Mouse (Mus musculus) liver, embryonic 14.5 days (tissue): ENCODE measurements around the gene Ubxn6. TPM values are rescaled to one million over a fixed set of nuclear protein-coding genes. Genes with fewer than 3 reads are reported as not detected.

Source experiments
- ATAC-seq: fragments of 200-750 bp; cut with Nextera tagmentation; 2 replicates; pipeline ENCODE4 v1.8.0; 2017; ENCODE audit warnings: moderate number of reproducible peaks, mild to moderate bottlenecking, moderate library complexity; ENCODE audit not compliant: insufficient read depth
- DNase-seq, 3 experiments: peaks; one replicate each; pipeline ENCODE4 v3.0.0-alpha.2; 2012 to 2013; ENCODE audit warnings: low read depth in 3 of 3, low spot score in 3 of 3
- H3K27ac ChIP-seq: fragments of 300-500 bp; sonication (generic); 2 replicates; pipeline ENCODE4 v1.5.1; 2014; ENCODE audit warnings: moderate library complexity, mild to moderate bottlenecking, control low read depth, inconsistent platforms
- H3K27me3 ChIP-seq: fragments of 300-500 bp; sonication (generic); 2 replicates; pipeline ENCODE4 v1.6.1; 2014; ENCODE audit warnings: mild to moderate bottlenecking, low read length, moderate library complexity; ENCODE audit not compliant: control insufficient read depth, insufficient read depth
- H3K36me3 ChIP-seq: fragments of 300-500 bp; sonication (generic); replicated peaks from 2 replicates; pipeline ENCODE4 v1.6.1; 2014; ENCODE audit warnings: low read depth; ENCODE audit not compliant: control insufficient read depth, insufficient read depth
- H3K4me1 ChIP-seq, 2 experiments: fragments of 200-500 bp in 1 of 2; fragments of 300-500 bp in 1 of 2; sonication (generic) in 1 of 2; replicated peaks; 2 replicates each; pipeline ENCODE4 v1.6.1; 2012 to 2014; ENCODE audit warnings: antibody characterized with exemption in 1 of 2, inconsistent platforms in 1 of 2, low read length in 1 of 2; ENCODE audit not compliant: control insufficient read depth in 2 of 2, insufficient read depth in 2 of 2
- H3K4me2 ChIP-seq: fragments of 300-500 bp; sonication (generic); 2 replicates; pipeline ENCODE4 v1.6.1; 2014; ENCODE audit warnings: low read depth, mild to moderate bottlenecking, control low read depth, moderate library complexity
- H3K4me3 ChIP-seq, 2 experiments: fragments of 200-500 bp in 1 of 2; fragments of 300-500 bp in 1 of 2; sonication (generic) in 1 of 2; 2 replicates each; pipeline ENCODE4 v1.5.1; 2012 to 2014; ENCODE audit warnings: low read depth in 2 of 2, low read length in 2 of 2, mild to moderate bottlenecking in 2 of 2, control low read depth in 1 of 2, inconsistent platforms in 1 of 2, moderate library complexity in 1 of 2; ENCODE audit not compliant: insufficient read depth in 1 of 2
- H3K9ac ChIP-seq: fragments of 300-500 bp; sonication (generic); replicated peaks from 2 replicates; pipeline ENCODE4 v1.6.1; 2014; ENCODE audit warnings: mild to moderate bottlenecking, control low read depth, moderate library complexity
- H3K9me3 ChIP-seq: fragments of 300-500 bp; sonication (generic); 2 replicates; pipeline ENCODE4 v1.6.1; 2016; ENCODE audit warnings: low read length, mixed read lengths; ENCODE audit not compliant: control insufficient read depth
- CTCF ChIP-seq: IDR thresholded peaks from 2 replicates; pipeline ENCODE4 v1.5.1; 2016; ENCODE audit warnings: antibody characterized with exemption, low read depth, control low read depth
- EP300 ChIP-seq: IDR thresholded peaks from 2 replicates; pipeline ENCODE4 v1.6.1; 2016; ENCODE audit warnings: antibody characterized with exemption, low read depth
- WGBS: fragments of 180-500 bp; shearing (Covaris S2); extraction: QIAGEN DNeasy Blood & Tissue Kit; methylation state at CpG from one replicate; pipeline ENCODE4 v1.1.7; 2014; ENCODE audit not compliant: insufficient replicate concordance; 5-methylcytosine and 5-hydroxymethylcytosine counted together
- polyA plus RNA-seq, 2 experiments: library from polyadenylated mRNA; depleted of rRNA in 1 of 2; stranded (reverse) in 1 of 2; unstranded in 1 of 2; fragments of >200 nt; fragmentation: Nextera tagmentation in 1 of 2; extraction: Ambion mirVana in 1 of 2; gene quantifications; 2 replicates each; pipeline versions ENCODE4 v1.2.1 to v1.2.3; 2012 to 2014

Ubxn6 gene
- polyA plus RNA-seq, 2 experiments = 7.3 to 10.8 TPM

DNA sequence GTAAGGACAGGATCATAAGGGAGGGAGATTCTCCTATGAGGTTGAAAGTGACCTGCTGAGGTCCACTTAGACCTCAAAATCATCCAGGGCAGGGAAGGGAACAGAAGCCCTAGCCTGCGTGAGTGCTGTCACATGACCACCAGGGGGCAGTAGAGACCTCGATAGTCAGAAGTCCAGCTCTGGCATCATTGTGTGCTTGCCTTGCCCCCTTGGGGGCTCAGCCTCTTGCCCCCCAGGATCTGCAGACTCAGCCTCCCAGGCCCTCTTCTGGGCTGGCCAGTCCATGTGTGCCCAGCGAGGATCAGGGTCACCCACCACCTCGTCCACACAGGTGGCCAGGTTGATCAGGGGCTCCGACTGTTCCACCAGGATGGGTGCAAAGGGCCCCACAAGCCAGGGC is 37.0 kb upstream of the Ubxn6 start:
- no peak; the same call in 1 of the 2 replicates for ATAC-seq
- Histone ChIP-seq H3K4me2 (no peak overlapping the region), H3K9ac (no peak overlapping the region), H3K27ac (no peak overlapping the region), H3K36me3 (no peaks in the 10 kb centered on the region), H3K9me3 (no peaks in the 10 kb centered on the region), H3K4me1 (no peaks in the 10 kb centered on the region), H3K4me3 (no peak overlapping the region), H3K27me3 (no peaks in the 10 kb centered on the region; the same call in 1 of the 2 replicates)
- peak; percentile 49 to 53 (median 52) for DNase-seq
- WGBS = 43% methylated on average over 5 of the region's 5 CpGs
- TF ChIP-seq EP300 (no peak), CTCF (peak; percentile 95)

DNA sequence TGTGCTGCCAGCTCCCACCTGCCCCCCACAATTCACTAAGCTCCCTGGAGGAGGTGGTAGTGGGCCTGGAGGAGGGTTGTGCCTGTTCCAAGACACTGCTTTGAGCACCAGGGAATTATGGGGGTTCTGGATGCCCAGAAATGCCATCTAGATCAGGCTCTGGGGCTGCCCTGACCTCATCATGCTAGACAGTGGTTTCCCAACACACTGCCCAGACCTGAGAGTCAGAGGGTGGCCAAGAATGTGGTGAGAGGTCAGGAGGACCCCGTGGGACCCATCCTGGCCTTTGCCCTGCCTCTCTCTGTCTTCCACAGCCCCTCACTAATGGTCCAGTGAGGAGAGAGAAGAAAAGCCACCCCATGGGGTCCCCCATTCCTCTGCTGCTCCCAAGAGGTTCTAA is 36.2 kb upstream of the Ubxn6 start:
- H3K9ac ChIP-seq = no peak overlapping the region
- no peaks in the 10 kb centered on the region for H3K4me1 ChIP-seq
- ATAC-seq (no peak), DNase-seq (no peak)
- no peak overlapping the region for H3K4me2 ChIP-seq
- no peak overlapping the region for H3K27ac ChIP-seq
- no peaks in the 10 kb centered on the region for H3K27me3 ChIP-seq
- no peaks in the 10 kb centered on the region for H3K9me3 ChIP-seq
- TF ChIP-seq CTCF (no peak), EP300 (no peak)
- no peaks in the 10 kb centered on the region for H3K36me3 ChIP-seq
- 46% methylated on average over 1 of the region's 1 CpGs for WGBS
- no peak overlapping the region for H3K4me3 ChIP-seq

DNA sequence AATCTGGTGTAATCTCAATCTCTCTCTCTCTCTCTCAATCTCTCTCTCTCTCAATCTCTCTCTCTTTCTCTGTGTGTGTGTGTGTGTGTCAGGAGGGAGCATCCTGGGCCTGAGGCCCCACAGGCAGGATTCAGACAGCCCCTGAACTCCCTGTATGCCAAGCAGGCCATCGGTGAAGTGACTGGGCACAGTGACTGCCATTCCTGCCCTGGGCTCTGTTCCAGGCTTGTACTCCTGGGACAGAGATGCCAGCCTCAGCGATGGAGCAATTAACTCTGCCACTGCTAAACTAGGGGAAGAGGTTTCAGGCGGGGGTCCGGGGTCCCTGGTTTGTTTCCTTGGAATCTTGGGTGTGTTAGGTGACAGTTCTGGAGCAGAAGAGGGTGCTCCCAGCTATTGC is 35.7 kb upstream of the Ubxn6 start:
- DNase-seq (no peak), ATAC-seq (no peak)
- Histone ChIP-seq H3K27ac (no peak overlapping the region), H3K36me3 (no peaks in the 10 kb centered on the region), H3K9ac (no peak overlapping the region), H3K27me3 (no peaks in the 10 kb centered on the region), H3K4me3 (no peak overlapping the region), H3K4me1 (no peaks in the 10 kb centered on the region), H3K4me2 (no peak overlapping the region), H3K9me3 (no peaks in the 10 kb centered on the region)
- TF ChIP-seq EP300 (no peak), CTCF (no peak)
- WGBS = 49% methylated on average over 4 of the region's 4 CpGs

DNA sequence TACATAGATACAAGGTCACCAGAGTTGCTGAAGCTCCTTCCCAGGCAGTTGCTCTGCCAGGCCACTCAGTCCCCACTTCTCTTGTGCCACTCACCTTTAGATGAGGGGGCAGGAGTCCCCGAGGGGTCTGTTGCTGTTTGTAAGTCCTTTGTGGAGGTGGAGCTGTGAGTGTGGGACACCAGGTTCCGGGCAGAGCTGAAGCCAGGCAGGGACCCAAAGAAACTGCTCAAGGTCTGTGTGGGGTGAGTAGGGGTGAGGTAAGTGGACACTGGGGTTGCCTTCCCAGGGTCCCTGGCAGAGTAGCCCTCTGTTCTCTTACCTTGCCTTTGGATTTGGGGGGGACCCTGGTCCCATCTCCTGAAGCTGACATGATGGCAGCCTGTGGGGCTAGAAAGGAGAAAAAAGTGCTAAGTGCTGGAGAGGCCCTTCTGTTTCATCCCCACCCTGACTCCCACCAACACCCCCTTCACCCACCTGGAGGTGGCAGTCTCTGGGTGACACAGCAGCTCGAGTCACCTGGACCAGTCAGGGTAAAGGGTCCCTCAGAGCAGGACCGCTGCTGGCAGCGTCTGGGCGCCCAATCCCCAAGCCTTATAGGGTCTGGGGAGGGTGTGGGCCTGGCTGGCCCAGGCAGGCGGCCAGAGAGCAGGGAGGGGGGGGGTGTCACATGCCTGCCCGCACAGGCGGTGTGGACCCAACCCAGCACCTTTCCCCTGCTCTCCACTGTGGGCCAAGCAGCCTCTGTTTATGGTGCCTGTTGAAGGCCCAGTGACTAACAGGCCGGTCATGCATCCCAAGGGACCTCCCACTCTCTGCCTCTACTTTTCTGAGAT is 34.6 kb upstream of the Ubxn6 start, which contains the start of gene Plin4:
Gene Plin4 (minus strand): TSS at position 585 of the 833 bp plus-strand sequence.
- ATAC-seq = no peak
- Histone ChIP-seq H3K4me1 (no peaks in the 10 kb centered on the region), H3K27me3 (no peaks in the 10 kb centered on the region), H3K36me3 (no peaks in the 10 kb centered on the region), H3K4me2 (no peak within 1 kb of the TSS), H3K4me3 (no peak within 1 kb of the TSS), H3K27ac (no peak within 1 kb of the TSS), H3K9me3 (no peaks in the 10 kb centered on the region), H3K9ac (no peak within 1 kb of the TSS)
- TF ChIP-seq EP300 (no peak), CTCF (no peak)
- no peak for DNase-seq
- 48% methylated on average over 10 of the region's 10 CpGs for WGBS

DNA sequence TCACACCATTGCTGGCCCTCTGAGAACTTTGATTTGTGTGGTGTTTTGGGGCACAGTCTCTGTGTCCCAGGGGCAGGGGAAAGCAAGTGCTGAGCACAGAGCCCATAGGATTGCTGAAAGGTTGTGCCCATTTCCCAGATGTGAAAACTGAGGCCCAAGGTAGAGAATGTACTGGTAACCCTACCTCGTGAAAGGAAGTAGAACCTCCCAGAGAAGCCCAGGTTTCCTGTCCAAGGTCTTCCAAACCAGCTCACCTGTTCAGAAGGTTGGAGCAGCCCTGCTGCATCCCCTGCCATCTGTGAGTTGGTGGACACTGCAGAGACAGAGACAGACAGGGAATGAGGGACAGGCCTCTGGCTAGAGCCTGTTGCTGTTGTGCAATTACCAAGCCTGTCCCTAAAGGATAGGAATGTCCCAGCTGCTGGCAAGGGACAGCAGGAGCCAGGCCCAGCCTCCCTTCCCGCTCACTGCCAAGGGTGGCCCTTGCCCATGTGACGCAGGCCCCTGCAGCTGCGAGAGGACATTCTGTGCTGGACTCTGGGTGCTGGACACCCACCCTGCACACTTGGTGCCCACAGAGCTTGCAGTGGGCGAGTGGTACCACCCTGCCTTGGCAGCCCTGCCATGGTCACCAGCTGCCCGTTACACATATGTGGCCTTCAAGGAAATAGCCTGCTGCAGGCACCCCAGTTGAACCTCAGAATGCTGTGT is 33.7 kb upstream of the Ubxn6 start:
- ATAC-seq (no peak), DNase-seq (no peak)
- Histone ChIP-seq H3K27ac (no peak overlapping the region), H3K4me3 (no peak overlapping the region), H3K9me3 (no peaks in the 10 kb centered on the region), H3K4me2 (no peak overlapping the region), H3K4me1 (no peaks in the 10 kb centered on the region), H3K36me3 (no peaks in the 10 kb centered on the region), H3K27me3 (no peaks in the 10 kb centered on the region), H3K9ac (no peak overlapping the region)
- 64% methylated on average over 6 of the region's 6 CpGs for WGBS
- TF ChIP-seq CTCF (no peak), EP300 (no peak)
